Mouse (Mus musculus): Measurements from ENCODE around the gene Zfp385c. TPM values are rescaled to one million over a fixed set of nuclear protein-coding genes. Genes with fewer than 3 reads are reported as not detected.
A peak's percentile ranks its signal among the peaks of the same experiment; 100 is the strongest.

Gene Zfp385c
- 0.12 TPM in 1 of 2 replicates, not detected in the other for total RNA-seq (2012; rRNA removed)
- polyA plus RNA-seq (2012; ENCODE audit: insufficient read depth in 1 of 2, insufficient read length in 2 of 2, low read depth in 1 of 2, low replicate concordance in 2 of 2, missing spikeins in 1 of 2): under 1 TPM in 1 of 2 experiments, not detected in 1; 0.15 TPM

DNA sequence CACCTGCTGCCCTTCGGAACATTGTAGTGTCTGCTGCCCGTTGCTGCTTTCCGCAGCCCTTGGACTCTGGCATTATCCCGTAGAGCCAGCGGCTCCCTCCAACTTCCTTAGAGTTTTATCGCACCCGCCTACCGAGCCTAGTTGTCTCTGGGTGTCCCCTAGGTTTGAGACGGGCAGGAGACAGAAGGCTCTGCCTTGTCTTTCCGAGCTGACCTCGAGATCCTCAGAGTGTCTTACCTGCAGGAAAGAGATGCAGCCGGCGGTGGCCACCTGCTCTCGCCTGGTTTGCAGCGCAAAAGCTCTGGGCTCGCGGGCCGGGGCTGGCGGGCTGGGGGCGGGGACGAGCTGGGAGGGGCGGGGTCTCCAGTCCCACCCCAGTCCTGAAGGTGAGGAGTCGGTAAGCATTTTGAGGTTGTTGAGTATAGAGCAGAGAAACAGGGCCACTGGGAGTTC is at the start of gene Zfp385c:
Gene Zfp385c (minus strand): TSS at position 292 of the 453 bp plus-strand sequence.
- TF ChIP-seq MAX (IDR thresholded peaks at IDR 0.05; ENCODE audit: low read length): no peak
- TF ChIP-seq RCOR1 (IDR thresholded peaks at IDR 0.05; ENCODE audit: low read depth, low read length): 0 out of 2 replicates have a peak, but pooled peaks have one; percentile 5
- no peaks in the 10 kb centered on the region; a peak in 1 of 4 replicates for H3K27me3 ChIP-seq (ENCODE audit: control insufficient read depth in 1 of 2, insufficient read depth in 2 of 2, low read length in 2 of 2)
- H3K4me3 ChIP-seq (ENCODE audit: control insufficient read depth in 1 of 2, insufficient read depth in 1 of 2, low read depth in 2 of 2, low read length in 2 of 2): peak within 1 kb of the TSS; percentile 48 to 70
- peak within 1 kb of the TSS; percentile 20 for H3K9ac ChIP-seq (ENCODE audit: control insufficient read depth, low read depth, low read length, poor library complexity, severe bottlenecking)
- H3K36me3 ChIP-seq (ENCODE audit: control insufficient read depth in 1 of 2, insufficient read depth in 2 of 2, low read length in 2 of 2): no peaks in the 10 kb centered on the region
- H3K79me2 ChIP-seq (ENCODE audit: control insufficient read depth, insufficient read depth, low read length, poor library complexity): no peaks in the 10 kb centered on the region
- H3K27ac ChIP-seq (ENCODE audit: control insufficient read depth, low read depth, low read length): no peak within 1 kb of the TSS
- DNase-seq (ENCODE audit: low read depth, low spot score): peak; percentile 56
- peaks cover 2 to 8% of the 10 kb centered on the region in 2 experiments; a peak in 2 of 4 replicates for H3K4me1 ChIP-seq (ENCODE audit: control insufficient read depth in 1 of 2, insufficient read depth in 2 of 2, low read length in 2 of 2)
- H3K9me3 ChIP-seq (replicated peaks; ENCODE audit: insufficient read depth, low read length): no peaks in the 10 kb centered on the region

DNA sequence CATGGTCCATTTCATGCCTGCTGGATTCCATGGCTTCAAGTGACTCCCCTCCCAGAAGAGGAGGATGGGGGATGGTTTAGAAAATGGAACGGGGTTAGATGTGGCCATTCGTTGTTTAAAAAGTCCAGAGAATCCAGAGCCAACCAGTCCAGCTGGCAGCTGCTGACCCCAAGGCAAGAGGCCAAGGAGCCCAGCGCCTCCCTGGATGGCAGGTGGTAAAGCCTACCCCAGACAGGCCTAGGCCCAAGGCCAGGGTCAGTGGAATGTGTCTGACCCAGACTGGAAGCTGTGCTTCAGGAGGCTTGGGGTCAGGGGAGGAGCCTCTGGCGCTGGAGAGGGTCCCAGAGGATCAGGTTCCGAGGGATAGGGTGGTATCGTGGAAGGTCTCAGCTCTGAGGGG is 49.1 kb upstream of the Zfp385c start:
- no peaks in the 10 kb centered on the region for H3K9me3 ChIP-seq (replicated peaks; ENCODE audit: insufficient read depth, low read length)
- no peaks in the 10 kb centered on the region for H3K27me3 ChIP-seq (ENCODE audit: control insufficient read depth in 1 of 2, insufficient read depth in 2 of 2, low read length in 2 of 2)
- H3K4me3 ChIP-seq (ENCODE audit: control insufficient read depth in 1 of 2, insufficient read depth in 1 of 2, low read depth in 2 of 2, low read length in 2 of 2): no peak overlapping the region
- DNase-seq (ENCODE audit: low read depth, low spot score): no peak
- peaks cover 0 to 8% of the 10 kb centered on the region in 2 experiments; a peak in 1 of 4 replicates for H3K36me3 ChIP-seq (ENCODE audit: control insufficient read depth in 1 of 2, insufficient read depth in 2 of 2, low read length in 2 of 2)
- no peak overlapping the region for H3K27ac ChIP-seq (ENCODE audit: control insufficient read depth, low read depth, low read length)
- TF ChIP-seq POLR2AphosphoS2 (IDR thresholded peaks at IDR 0.05; ENCODE audit: low read length): no peak
- TF ChIP-seq CHD1 (IDR thresholded peaks at IDR 0.05; ENCODE audit: low read depth, low read length): no peak
- TF ChIP-seq TCF12 (IDR thresholded peaks at IDR 0.05; ENCODE audit: low read depth, low read length): no peak
- TF ChIP-seq POLR2A (IDR thresholded peaks at IDR 0.05; ENCODE audit: control insufficient read depth in 1 of 2, insufficient read depth in 1 of 2, low read depth in 1 of 2, low read length in 2 of 2, poor library complexity in 1 of 2): no peak
- no peak for TF ChIP-seq HCFC1 (IDR thresholded peaks at IDR 0.05; ENCODE audit: low read depth, low read length)
- no peak for TF ChIP-seq MAZ (IDR thresholded peaks at IDR 0.05; ENCODE audit: low read depth, low read length)
- no peak for TF ChIP-seq BHLHE40 (IDR thresholded peaks at IDR 0.05; ENCODE audit: borderline replicate concordance, low read depth, low read length)
- TF ChIP-seq MEF2A (IDR thresholded peaks at IDR 0.05; ENCODE audit: extremely low read depth, insufficient replicate concordance, low read depth, low read length, poor library complexity, severe bottlenecking): no peak
- no peak for TF ChIP-seq JUND (IDR thresholded peaks at IDR 0.05; ENCODE audit: low read depth, low read length)
- TF ChIP-seq UBTF (IDR thresholded peaks at IDR 0.05; ENCODE audit: borderline replicate concordance, insufficient read depth, low read depth, low read length): no peak
- TF ChIP-seq ZC3H11A (IDR thresholded peaks at IDR 0.05; ENCODE audit: low read depth, low read length): no peak
- H3K79me2 ChIP-seq (ENCODE audit: control insufficient read depth, insufficient read depth, low read length, poor library complexity): peaks cover 14% of the 10 kb centered on the region
- peaks cover 0 to 8% of the 10 kb centered on the region in 2 experiments; a peak in 2 of 4 replicates for H3K4me1 ChIP-seq (ENCODE audit: control insufficient read depth in 1 of 2, insufficient read depth in 2 of 2, low read length in 2 of 2)
- no peak overlapping the region for H3K9ac ChIP-seq (ENCODE audit: control insufficient read depth, low read depth, low read length, poor library complexity, severe bottlenecking)

DNA sequence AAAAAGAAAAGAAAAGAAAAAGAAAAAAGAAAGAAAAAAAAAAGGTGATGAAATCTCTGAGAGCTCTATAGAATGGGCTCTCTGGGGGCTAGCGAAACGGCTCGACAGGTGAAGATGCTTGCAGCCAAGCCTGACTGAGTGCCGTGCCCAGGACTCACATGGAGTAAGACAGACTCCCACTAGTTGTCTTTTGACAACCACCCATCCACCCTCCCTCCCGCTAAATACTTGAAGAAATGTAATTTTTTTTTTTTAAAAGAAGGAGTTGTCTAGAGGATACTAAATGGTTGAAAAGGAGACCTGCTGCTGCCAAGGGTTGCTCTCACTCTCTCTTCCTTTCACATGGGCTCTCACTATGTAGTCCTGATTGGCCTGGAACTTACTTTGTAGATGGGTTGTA is 46.5 kb upstream of the Zfp385c start:
- H3K4me1 ChIP-seq (ENCODE audit: control insufficient read depth in 1 of 2, insufficient read depth in 2 of 2, low read length in 2 of 2): peaks cover 2 to 21% of the 10 kb centered on the region in 2 experiments; a peak in 3 of 4 replicates
- TF ChIP-seq SIN3A (IDR thresholded peaks at IDR 0.05; ENCODE audit: low read length) (no peak), TBP (IDR thresholded peaks at IDR 0.05; ENCODE audit: low read depth, low read length) (no peak), MEF2A (IDR thresholded peaks at IDR 0.05; ENCODE audit: extremely low read depth, insufficient replicate concordance, low read depth, low read length, poor library complexity, severe bottlenecking) (no peak), RAD21 (IDR thresholded peaks at IDR 0.05; ENCODE audit: low read depth, low read length) (no peak), MXI1 (IDR thresholded peaks at IDR 0.05; ENCODE audit: low read depth, low read length) (no peak), GATA1 (IDR thresholded peaks at IDR 0.05; ENCODE audit: low read depth, low read length) (no peak), TCF12 (IDR thresholded peaks at IDR 0.05; ENCODE audit: low read depth, low read length) (no peak), SMC3 (IDR thresholded peaks at IDR 0.05; ENCODE audit: low read depth, low read length) (0 out of 2 replicates have a peak, but pooled peaks have one; percentile 1), MAZ (IDR thresholded peaks at IDR 0.05; ENCODE audit: low read depth, low read length) (no peak), ELF1 (IDR thresholded peaks at IDR 0.05; ENCODE audit: low read depth, low read length) (no peak), POLR2AphosphoS5 (IDR thresholded peaks at IDR 0.05; ENCODE audit: borderline replicate concordance, low read depth, low read length) (no peak), USF2 (IDR thresholded peaks at IDR 0.05; ENCODE audit: borderline replicate concordance in 1 of 2, insufficient read depth in 1 of 2, low read depth in 1 of 2, low read length in 2 of 2) (no peak), ZKSCAN1 (IDR thresholded peaks at IDR 0.05; ENCODE audit: low read depth, low read length) (no peak), POLR2A (IDR thresholded peaks at IDR 0.05; ENCODE audit: control insufficient read depth in 1 of 2, insufficient read depth in 1 of 2, low read depth in 1 of 2, low read length in 2 of 2, poor library complexity in 1 of 2) (no peak), NELFE (IDR thresholded peaks at IDR 0.05; ENCODE audit: low read depth, low read length) (no peak)

More for the DNA sequence above, 46.5 kb upstream of the Zfp385c start:
- Histone ChIP-seq H3K9ac (ENCODE audit: control insufficient read depth, low read depth, low read length, poor library complexity, severe bottlenecking) (peak overlapping the region; percentile 82), H3K27me3 (ENCODE audit: control insufficient read depth in 1 of 2, insufficient read depth in 2 of 2, low read length in 2 of 2) (no peaks in the 10 kb centered on the region), H3K36me3 (ENCODE audit: control insufficient read depth in 1 of 2, insufficient read depth in 2 of 2, low read length in 2 of 2) (peaks cover 0 to 20% of the 10 kb centered on the region in 2 experiments; a peak in 3 of 4 replicates), H3K4me3 (ENCODE audit: control insufficient read depth in 1 of 2, insufficient read depth in 1 of 2, low read depth in 2 of 2, low read length in 2 of 2) (peak overlapping the region; percentile 61 to 74), H3K9me3 (replicated peaks; ENCODE audit: insufficient read depth, low read length) (no peaks in the 10 kb centered on the region), H3K27ac (ENCODE audit: control insufficient read depth, low read depth, low read length) (peak overlapping the region; percentile 74; the same call in 1 of the 2 replicates), H3K79me2 (ENCODE audit: control insufficient read depth, insufficient read depth, low read length, poor library complexity) (peaks cover 40% of the 10 kb centered on the region)
- peak; percentile 52 for DNase-seq (ENCODE audit: low read depth, low spot score)

Measured in MEL (cell line).